Mouse (Mus musculus) mouse embryonic stem cell (cell line): ENCODE measurements around the gene Phf21b.

Source experiments
- in situ Hi-C, 2 experiments: fragments of 300-500 bp; cut with MboI; formaldehyde crosslinking; loops; 1 replicate in 1 of 2; 3 replicates in 1 of 2; pipeline ENCODE4 v1.14.3; 2019 to 2020; ENCODE audit warnings: low sequenced_read_pairs in 2 of 2, low pct_unique_long_range_greater_than_20kb in 1 of 2, mixed read lengths in 1 of 2; ENCODE audit not compliant: unreplicated experiment in 1 of 2

Phf21b gene

GRCm38 (mm10) chr15:84852457-84853070, 3.3 kb downstream of the Phf21b start:
- in situ Hi-C loops: no loop called here

DNA sequence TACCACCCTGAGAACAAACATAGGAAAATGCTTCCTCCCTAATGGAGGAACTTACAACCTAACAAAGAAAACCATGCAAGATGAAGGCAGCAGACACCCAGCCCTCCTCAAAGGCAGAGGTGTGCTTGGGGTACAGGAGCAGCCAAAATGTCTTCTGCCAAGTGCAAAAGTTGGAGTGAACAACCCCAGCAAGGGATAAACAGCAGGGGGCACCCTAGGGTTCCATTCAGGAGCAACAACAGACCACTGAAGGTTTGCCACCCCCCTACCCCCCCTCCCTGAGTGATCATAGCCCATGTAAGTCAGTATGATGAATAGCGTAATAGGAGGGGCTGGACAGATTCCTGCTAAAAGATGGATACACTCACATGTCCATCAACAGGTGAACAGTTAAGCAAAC, 5.5 kb downstream of the Phf21b start:
- in situ Hi-C loops: no loop called here

DNA sequence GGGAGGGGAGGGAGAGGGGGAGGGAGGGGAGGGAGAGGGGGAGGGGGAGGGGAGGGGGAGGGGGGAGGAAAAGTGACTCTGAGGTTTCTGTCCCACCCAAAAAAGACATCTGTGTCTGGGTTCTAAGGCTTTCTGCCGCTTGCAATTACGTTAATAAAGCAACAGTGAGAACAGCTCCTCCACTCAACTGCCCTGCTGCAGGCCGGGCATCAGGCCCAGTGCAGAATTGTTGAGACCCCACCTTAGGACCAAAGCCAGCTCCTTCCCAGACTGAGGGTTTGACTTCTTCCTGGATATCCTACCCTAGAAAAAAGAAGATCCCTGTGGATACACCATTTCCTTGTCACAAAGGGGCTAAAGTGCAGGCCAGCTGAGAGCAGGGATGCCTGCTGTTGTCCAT, 9.6 kb downstream of the Phf21b start:
- in situ Hi-C loops: no loop called here

DNA sequence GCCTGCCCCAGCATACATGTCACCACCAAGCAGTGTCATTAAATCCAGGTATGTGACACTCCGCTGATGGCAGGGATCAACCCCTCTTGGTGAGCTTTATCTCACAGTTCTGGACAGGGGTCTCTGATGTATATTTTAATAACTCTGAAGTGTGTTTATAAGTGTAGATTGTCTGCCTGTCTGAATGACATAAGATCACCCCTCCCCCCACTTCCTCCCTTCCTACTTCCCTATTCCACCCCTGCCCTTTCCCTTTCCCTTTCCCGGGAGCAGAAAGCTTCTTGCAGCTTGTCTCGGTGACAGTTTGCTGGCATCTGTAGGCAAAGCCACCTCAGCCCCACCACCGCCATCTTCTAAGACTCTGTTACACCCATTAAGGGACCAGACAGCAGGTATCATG, 11.0 kb downstream of the Phf21b start:
- in situ Hi-C loops: no loop called here

DNA sequence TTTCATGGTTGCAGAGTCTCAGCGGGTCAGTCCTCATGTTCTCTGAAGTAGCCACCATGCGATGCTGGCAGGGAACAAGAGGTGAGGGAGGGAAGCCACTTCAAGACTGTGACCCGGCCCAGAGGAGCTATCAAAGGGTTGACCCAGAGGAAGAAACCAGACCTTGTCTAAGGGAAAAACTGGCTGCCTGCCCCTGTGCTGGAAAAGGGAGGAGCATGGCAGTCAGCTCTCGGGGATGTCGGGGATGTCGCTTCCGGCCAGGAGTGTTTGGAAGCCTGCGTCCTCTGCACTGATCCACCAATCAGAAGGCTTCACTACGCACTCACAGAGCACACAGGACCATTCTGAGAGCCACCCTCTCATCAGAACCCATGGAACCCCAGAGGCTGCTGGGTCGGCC, 12.8 kb downstream of the Phf21b start:
- in situ Hi-C loops: no loop called here

DNA sequence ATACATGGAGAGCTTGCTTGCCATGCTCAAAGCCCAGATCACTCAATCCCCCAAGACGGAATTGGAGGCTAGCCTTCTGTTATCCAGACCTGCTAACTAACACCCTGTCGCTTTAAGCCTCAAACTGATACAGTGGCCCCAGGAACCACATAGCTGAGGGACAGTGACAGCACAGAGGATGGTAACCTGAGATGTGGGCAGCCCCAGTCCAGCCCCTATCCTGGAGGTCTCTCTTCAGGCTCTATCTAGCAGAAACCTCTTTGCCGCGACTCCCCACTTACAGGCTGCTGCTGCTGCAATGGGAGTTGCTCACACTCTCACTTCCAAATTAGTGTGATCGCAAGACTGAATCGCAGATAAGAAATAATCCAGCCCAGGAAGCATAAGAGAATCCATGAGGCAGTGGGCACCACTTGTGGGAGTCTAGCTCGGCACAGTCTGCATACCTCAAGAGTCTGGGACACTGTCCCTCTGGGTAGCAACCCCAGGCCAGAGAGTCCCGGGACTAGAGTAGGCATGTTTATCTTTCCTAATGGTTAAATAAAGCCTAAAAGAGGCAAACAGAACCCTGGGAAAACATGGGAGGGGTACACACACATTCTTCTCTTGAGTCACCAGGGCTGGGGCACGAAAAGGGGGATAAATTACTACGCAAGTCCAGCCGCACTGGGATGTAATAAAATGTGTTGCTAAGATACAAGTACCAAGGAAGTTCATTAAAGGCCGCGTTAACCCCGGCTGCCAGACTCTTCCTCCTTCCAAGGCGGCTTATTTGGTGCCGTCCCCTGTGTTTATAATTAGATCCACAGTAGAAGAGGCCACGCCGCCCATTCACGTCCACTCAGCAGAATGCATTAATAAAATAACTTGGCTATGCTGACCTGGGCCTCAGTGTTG, 13.7 kb downstream of the Phf21b start:
- in situ Hi-C loops: no loop called here

DNA sequence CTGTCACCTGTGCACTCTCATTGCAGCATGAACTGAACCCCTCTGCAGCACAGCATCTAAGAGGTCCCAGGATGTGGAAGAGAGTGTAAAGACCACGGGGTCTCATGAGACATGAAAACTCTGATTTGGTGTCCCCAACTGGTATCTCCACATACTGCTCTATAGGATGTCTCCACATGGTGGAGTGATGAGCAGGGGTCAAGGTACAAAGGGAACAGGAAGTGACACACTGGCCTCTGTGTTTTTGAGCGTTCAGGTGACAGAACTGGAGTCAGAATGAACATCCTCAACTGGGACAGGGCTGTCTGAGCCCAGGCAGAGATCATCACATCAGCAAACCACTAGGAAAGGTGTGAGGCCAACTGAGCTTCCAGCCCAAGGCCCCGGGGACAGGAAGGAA, 15.3 kb downstream of the Phf21b start:
- in situ Hi-C loops: no loop called here

DNA sequence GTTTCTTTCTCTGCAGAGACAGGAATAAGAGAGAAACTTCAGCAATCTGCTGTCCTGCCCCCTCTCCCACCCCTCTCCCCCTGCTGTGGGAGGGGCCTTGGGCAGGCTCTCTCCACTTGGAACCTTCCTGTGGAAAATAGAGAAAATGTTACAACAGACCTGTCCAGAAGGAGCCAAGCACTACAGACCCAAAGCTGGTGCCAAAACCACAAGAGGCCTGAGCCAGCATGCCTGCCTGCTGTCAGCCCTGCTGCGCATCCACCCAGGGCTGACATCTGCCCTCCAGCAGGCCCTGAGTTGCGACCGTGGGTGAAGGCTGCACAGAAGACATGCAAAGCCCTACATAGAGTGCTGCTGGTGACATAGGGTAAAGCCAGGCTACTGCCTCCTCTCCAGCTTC, 16.3 kb downstream of the Phf21b start:
- in situ Hi-C loops: no loop called here

DNA sequence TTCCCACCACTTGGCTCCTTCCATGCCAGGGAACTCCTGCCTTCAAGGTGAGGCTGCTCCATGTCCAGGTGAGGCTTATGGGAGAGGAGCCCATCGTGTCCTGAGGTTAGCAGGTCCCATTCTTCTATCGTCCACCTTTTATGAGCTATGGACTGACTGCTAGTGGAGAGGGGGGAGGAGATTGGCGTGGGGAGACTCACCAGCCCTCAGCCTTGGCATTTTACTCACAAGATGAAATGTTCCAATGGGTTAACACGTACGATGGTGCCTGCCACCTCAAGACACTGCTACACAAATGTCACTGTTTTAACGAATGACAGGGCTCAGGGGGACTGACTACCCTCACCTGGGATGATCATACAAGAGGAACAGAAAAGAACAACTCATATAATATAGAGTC, 18.0 kb downstream of the Phf21b start:
- in situ Hi-C loops: no loop called here

DNA sequence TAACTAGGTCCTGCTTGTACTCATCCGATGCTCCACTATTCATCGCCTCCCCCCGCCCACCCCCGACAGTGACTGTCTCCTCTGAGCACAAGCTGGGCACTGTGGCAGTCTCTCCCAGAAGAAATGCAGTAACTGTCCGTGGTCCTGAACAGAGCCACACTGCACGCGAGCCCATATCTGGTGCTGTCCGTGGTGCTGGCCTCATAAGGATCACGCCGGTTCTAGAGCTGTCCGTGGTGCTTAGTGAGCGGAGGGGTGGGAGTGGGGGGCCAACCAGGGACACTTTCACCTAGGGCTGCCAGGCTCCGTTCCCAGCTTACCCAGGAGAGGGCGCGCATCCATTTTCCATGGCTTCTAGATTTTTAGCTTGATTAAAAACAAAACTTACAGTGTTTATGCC, 26.4 kb downstream of the Phf21b start:
- in situ Hi-C loops: no loop called here

GRCm38 (mm10) chr15:84828603-84829002, 27.2 kb downstream of the Phf21b start:
- in situ Hi-C loops: no loop called here

- in situ Hi-C loops: no loop called here
Measured at GRCm38 (mm10) chr15:84823086-84823485, 32.8 kb downstream of the Phf21b start.

DNA sequence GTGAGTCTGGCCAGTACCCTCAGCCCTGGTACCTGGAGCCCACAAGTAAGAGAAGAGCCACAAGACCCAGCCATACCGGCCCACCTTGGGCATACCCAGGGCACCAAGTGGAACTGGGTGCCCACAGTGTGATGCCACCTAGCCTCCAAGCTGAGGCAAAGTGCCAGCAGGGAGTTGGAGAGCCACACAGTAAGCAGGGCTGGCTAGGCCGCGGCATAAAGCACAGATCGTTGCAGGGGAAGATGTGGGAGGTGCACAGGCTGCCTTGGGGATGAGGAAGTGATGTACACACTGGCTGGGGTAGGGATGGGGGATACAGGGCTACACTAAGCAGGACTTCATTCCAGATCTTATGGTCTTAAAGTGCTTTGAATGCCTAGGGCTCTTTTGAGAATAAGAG, 35.0 kb downstream of the Phf21b start:
- in situ Hi-C loops: no loop called here

DNA sequence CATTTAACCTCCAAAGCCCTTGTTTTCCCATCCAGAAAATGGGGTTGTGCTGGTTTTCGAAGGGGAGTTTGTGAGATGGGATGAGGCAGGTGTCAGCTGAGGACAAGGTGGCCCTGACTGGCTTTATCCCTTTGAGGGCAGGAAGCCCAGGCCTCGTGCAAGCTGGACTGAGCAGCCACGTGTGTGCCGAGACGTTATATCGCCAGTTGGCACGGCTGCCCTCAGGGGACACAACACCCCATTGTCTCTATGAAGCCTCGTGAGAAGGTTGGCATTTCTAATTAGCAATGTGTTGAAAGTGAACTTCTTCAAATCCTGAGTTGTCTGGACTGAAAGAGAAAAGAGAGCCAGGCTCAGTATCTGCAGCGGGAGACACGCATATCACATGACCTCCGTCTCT, 37.6 kb downstream of the Phf21b start:
- in situ Hi-C loops: no loop called here

GRCm38 (mm10) chr15:84817589-84817988, 38.3 kb downstream of the Phf21b start:
- in situ Hi-C loops: no loop called here

DNA sequence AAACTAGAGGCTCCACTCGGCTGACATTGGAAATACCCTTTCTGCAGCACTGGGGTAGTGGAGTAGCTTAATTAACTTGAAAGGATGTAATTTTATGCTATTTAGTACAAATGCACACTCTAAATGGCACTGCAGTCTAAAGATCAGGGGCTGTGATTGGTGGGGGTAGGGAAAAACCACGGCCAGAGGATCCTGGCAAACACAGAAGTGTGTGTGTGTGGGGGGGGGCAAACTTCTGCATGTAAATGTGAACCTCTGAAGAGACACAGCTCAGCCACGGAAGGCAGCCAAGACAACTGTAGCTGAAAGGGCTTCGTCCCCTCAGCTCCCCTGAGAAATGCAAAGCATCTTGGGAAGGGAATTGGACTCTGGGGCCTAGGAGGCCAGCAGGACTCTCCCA, 40.7 kb downstream of the Phf21b start:
- in situ Hi-C loops: no loop called here

- in situ Hi-C loops: no loop called here
Measured at GRCm38 (mm10) chr15:84812831-84813357, 43.0 kb downstream of the Phf21b start.

DNA sequence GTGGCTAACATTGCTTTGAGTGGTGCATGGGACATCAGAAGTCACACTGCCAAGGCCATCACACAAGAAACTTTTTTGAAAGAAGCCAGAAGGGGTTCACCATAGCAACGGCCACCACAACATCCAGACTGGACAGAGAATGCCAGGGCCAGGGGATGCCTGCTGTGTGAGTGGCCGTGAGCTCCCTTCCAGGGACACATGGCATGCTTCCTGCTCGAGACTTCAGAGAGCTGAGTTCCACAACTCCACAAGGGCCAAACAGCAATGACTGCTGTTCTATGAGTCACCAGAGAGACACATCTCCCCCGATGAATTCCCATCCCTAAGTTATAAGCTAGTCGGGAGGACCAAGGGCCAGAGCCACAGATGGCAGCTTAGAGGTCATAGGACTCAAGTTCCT, 44.7 kb downstream of the Phf21b start:
- in situ Hi-C loops: no loop called here

DNA sequence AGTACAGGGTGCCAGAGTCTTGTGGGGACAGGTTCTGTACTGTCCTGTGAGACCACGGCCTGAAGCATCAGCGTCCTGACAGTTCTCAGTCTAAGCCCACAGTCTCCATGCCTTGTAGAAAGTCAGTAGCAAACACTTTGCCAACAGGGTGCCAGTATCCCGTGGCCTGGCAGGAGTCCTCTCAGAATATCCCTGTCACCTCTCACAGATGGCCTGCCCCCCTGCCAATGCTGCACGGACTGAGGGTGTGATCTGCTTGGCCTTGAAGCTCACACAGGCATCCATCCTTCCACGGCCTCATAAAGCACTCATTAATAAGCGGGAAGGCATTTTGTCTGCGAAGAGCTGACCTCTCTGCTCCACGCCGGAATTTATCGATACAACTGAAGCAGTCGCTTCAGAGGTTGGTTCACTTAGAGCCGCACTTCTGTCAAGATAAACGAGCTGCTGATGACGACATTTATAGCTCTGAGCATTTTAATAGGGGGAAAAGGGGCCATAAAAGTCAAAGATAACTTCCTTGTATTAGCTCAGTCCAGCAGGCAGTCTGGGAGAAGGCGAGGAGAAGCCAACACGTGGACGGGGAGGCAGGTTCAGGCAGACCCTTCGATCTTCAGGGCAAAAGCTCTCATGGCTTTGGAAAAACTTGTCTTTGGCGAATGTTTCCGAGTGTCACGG, 46.4 kb downstream of the Phf21b start:
- in situ Hi-C loops: no loop called here
